Mouse (Mus musculus) forebrain, postnatal 0 days (tissue): Measurements from ENCODE around the gene Spo11. TPM values are rescaled to one million over a fixed set of nuclear protein-coding genes. Genes with fewer than 3 reads are reported as not detected.

Experiments used
- ATAC-seq: fragments of 200-750 bp; cut with Nextera tagmentation; 2 replicates; pipeline ENCODE4 v1.8.0; 2017; ENCODE audit warnings: mild to moderate bottlenecking, moderate library complexity
- DNase-seq: peaks from one replicate; pipeline ENCODE4 v3.0.0-alpha.2; 2015
- H3K27ac ChIP-seq: fragments of 300-500 bp; sonication (generic); 2 replicates; pipeline ENCODE4 v1.5.1; 2014; ENCODE audit warnings: low read depth, mild to moderate bottlenecking, antibody characterized with exemption, low read length, moderate library complexity, mixed read lengths
- H3K27me3 ChIP-seq: fragments of 300-500 bp; sonication (generic); 2 replicates; pipeline ENCODE4 v1.6.1; 2014; ENCODE audit warnings: mild to moderate bottlenecking, low read length, mixed read lengths; ENCODE audit not compliant: insufficient read depth
- H3K36me3 ChIP-seq: fragments of 300-500 bp; sonication (generic); 2 replicates; pipeline ENCODE4 v1.6.1; 2014; ENCODE audit warnings: mild to moderate bottlenecking, moderate library complexity; ENCODE audit not compliant: insufficient read depth
- H3K4me1 ChIP-seq: fragments of 300-500 bp; sonication (generic); 2 replicates; pipeline ENCODE4 v1.6.1; 2014; ENCODE audit warnings: antibody characterized with exemption; ENCODE audit not compliant: insufficient read depth
- H3K4me2 ChIP-seq: fragments of 300-500 bp; sonication (generic); 2 replicates; pipeline ENCODE4 v1.6.1; 2014; ENCODE audit warnings: low read depth, mild to moderate bottlenecking, moderate library complexity
- H3K4me3 ChIP-seq: fragments of 300-500 bp; sonication (generic); 2 replicates; pipeline ENCODE4 v1.5.1; 2014; ENCODE audit warnings: low read depth, low read length, mixed read lengths
- H3K9ac ChIP-seq: fragments of 300-500 bp; sonication (generic); 2 replicates; pipeline ENCODE4 v1.6.1; 2014; ENCODE audit warnings: mild to moderate bottlenecking
- H3K9me3 ChIP-seq: fragments of 300-500 bp; sonication (generic); 2 replicates; pipeline ENCODE4 v1.6.1; 2016; ENCODE audit warnings: low read length
- CTCF ChIP-seq: sonication (generic); IDR thresholded peaks from 2 replicates; pipeline ENCODE4 v1.5.1; 2016; ENCODE audit warnings: antibody characterized with exemption, control low read depth, low read depth
- WGBS: fragments of 180-500 bp; shearing (Covaris S2); extraction: QIAGEN DNeasy Blood & Tissue Kit; methylation state at CpG from one replicate; pipeline ENCODE4 v1.1.7; 2014; 5-methylcytosine and 5-hydroxymethylcytosine counted together
- polyA plus RNA-seq: library from polyadenylated mRNA; unstranded; fragments of >200 nt; fragmentation: Nextera tagmentation; extraction: Ambion mirVana; gene quantifications from 2 replicates; pipeline ENCODE4 v1.2.1, GENCODE M21; 2015
- total RNA-seq: library from RNA; depleted of rRNA; stranded (reverse); fragments of >200 nt; gene quantifications from 2 replicates; pipeline ENCODE4 v1.2.3, GENCODE M21; 2014; rRNA removed

Gene Spo11
- total and polyA plus RNA-seq, 2 experiments from 2014 or later: 1.1 to 1.3 TPM

- Histone ChIP-seq H3K27me3 (no peaks in the 10 kb centered on the region), H3K4me1 (no peaks in the 10 kb centered on the region), H3K4me3 (no peak overlapping the region), H3K27ac (no peak overlapping the region), H3K36me3 (peaks cover 17% of the 10 kb centered on the region), H3K9me3 (no peaks in the 10 kb centered on the region), H3K9ac (no peak overlapping the region), H3K4me2 (no peak overlapping the region)
- ATAC-seq (no peak), DNase-seq (no peak)
- no peak for TF ChIP-seq CTCF
- WGBS: 78% methylated on average over 7 of the region's 7 CpGs
Observed at GRCm38 (mm10) chr2:173037827-173038607, 60.5 kb downstream of the Spo11 start.

GRCm38 (mm10) chr2:173039041-173039440 lies 61.5 kb downstream of the Spo11 start:
- ATAC-seq (no peak), DNase-seq (no peak)
- peaks cover 10% of the 10 kb centered on the region for H3K36me3 ChIP-seq
- no peak overlapping the region for H3K4me3 ChIP-seq
- TF ChIP-seq CTCF: no peak
- H3K27me3 ChIP-seq: no peaks in the 10 kb centered on the region
- no peaks in the 10 kb centered on the region for H3K9me3 ChIP-seq
- no peaks in the 10 kb centered on the region for H3K4me1 ChIP-seq
- no peak overlapping the region for H3K4me2 ChIP-seq
- H3K27ac ChIP-seq: no peak overlapping the region
- WGBS: 94% methylated on average over 4 of the region's 4 CpGs
- H3K9ac ChIP-seq: no peak overlapping the region

GRCm38 (mm10) chr2:173040803-173041202 lies 63.3 kb downstream of the Spo11 start:
- no peak for TF ChIP-seq CTCF
- Histone ChIP-seq H3K9ac (no peak overlapping the region), H3K27ac (no peak overlapping the region), H3K4me3 (no peak overlapping the region), H3K4me1 (no peaks in the 10 kb centered on the region), H3K36me3 (no peaks in the 10 kb centered on the region), H3K4me2 (no peak overlapping the region), H3K9me3 (no peaks in the 10 kb centered on the region), H3K27me3 (no peaks in the 10 kb centered on the region)
- no peak for DNase-seq
- ATAC-seq: no peak
- WGBS: 93% methylated on average over 3 of the region's 3 CpGs

GRCm38 (mm10) chr2:173041242-173041641 lies 63.7 kb downstream of the Spo11 start:
- no peak overlapping the region for H3K4me2 ChIP-seq
- H3K27me3 ChIP-seq: no peaks in the 10 kb centered on the region
- no peak overlapping the region for H3K4me3 ChIP-seq
- TF ChIP-seq CTCF: no peak
- H3K4me1 ChIP-seq: no peaks in the 10 kb centered on the region
- H3K27ac ChIP-seq: no peak overlapping the region
- no peak overlapping the region for H3K9ac ChIP-seq
- ATAC-seq (no peak), DNase-seq (no peak)
- no peaks in the 10 kb centered on the region for H3K36me3 ChIP-seq
- WGBS: 72% methylated on average over 5 of the region's 5 CpGs
- H3K9me3 ChIP-seq: no peaks in the 10 kb centered on the region

- Histone ChIP-seq H3K9me3 (no peaks in the 10 kb centered on the region), H3K27me3 (no peaks in the 10 kb centered on the region), H3K4me2 (no peak overlapping the region), H3K4me1 (no peaks in the 10 kb centered on the region), H3K9ac (no peak overlapping the region), H3K27ac (no peak overlapping the region), H3K4me3 (no peak overlapping the region), H3K36me3 (no peaks in the 10 kb centered on the region)
- DNase-seq (no peak), ATAC-seq (no peak)
- 90% methylated on average over 1 of the region's 1 CpGs for WGBS
- TF ChIP-seq CTCF: no peak
Observed at GRCm38 (mm10) chr2:173041893-173042292, 64.4 kb downstream of the Spo11 start.

- Histone ChIP-seq H3K27ac (no peak overlapping the region), H3K27me3 (no peaks in the 10 kb centered on the region), H3K4me3 (no peak overlapping the region), H3K9me3 (no peaks in the 10 kb centered on the region), H3K4me2 (no peak overlapping the region), H3K36me3 (no peaks in the 10 kb centered on the region), H3K4me1 (no peaks in the 10 kb centered on the region), H3K9ac (no peak overlapping the region)
- 63% methylated on average over 11 of the region's 11 CpGs for WGBS
- DNase-seq (no peak), ATAC-seq (no peak)
- TF ChIP-seq CTCF: no peak
Observed at GRCm38 (mm10) chr2:173042504-173043162, 65.1 kb downstream of the Spo11 start.

Other genes starting within 250 kb of the Spo11 start
- 17.2 and 21.9 TPM in 2 replicates for gene Bmp7, start 37.4 kb upstream of the Spo11 start, total RNA-seq
- 12.4 and 15.4 TPM in 2 replicates for gene Bmp7, start 37.4 kb upstream of the Spo11 start, polyA plus RNA-seq
- 103 and 108 TPM in 2 replicates for gene Rae1, start 22.4 kb downstream of the Spo11 start, total RNA-seq
- 150 and 161 TPM in 2 replicates for gene Rae1, start 22.4 kb downstream of the Spo11 start, polyA plus RNA-seq
- 5.9 and 6.6 TPM in 2 replicates for gene Rbm38, start 42.8 kb downstream of the Spo11 start, total RNA-seq
- 11.0 and 14.5 TPM in 2 replicates for gene Rbm38, start 42.8 kb downstream of the Spo11 start, polyA plus RNA-seq
- gene Ctcfl, start 141.8 kb downstream of the Spo11 start, total RNA-seq: not detected in 2 replicates
- 0.06 TPM in 1 of 2 replicates, not detected in the other for gene Ctcfl, start 141.8 kb downstream of the Spo11 start, polyA plus RNA-seq
- not detected in 2 replicates for gene Pck1, start 175.3 kb downstream of the Spo11 start, total RNA-seq
- not detected in 2 replicates for gene Pck1, start 175.3 kb downstream of the Spo11 start, polyA plus RNA-seq
- gene Zbp1, start 241.2 kb downstream of the Spo11 start, total RNA-seq: 0.52 TPM in 1 of 2 replicates, not detected in the other
- 0.44 and 0.45 TPM in 2 replicates for gene Zbp1, start 241.2 kb downstream of the Spo11 start, polyA plus RNA-seq